ENCODE assay signal across 27 mouse cellular contexts in the genomic region with DNA sequence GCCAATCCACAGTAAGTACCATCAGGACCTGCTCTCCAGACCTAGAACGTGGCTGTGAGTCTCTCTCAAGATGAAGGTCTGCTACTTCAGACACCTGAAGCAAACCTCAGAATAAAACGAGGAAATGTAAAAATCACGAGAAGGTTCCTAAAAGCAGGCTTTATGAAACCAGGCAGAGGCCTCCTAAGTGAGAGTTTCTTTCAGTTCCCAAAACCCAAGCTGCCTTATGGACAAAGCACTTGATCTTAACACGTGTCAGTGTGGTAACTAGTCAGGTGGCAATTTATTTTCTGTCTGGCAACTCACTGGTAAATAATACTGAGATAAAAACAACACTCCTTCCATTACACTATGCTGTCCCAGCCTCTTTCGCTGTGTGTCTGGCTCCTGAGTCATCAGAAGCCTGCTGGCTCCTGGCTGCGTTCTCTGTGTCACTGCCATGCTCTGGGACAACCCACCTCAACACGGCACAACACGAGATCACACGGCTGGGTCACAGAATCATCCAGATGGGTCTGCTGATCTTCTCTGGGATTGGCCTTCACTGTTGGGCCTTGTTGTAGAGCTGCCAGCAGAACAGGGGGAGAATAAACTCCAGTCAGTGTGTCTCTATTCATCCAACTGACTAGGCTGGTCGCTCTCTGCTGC. TPM values are rescaled to one million over a fixed set of nuclear protein-coding genes. Genes with fewer than 3 reads are reported as not detected.
DNase-seq lines count a peak whose midpoint lies in the region; ATAC-seq and TF ChIP-seq lines count a peak whose summit lies in the region.
"Had no signal": no experiment of that assay in that cellular context is flagged by ENCODE, and none has a peak within 500 bp of the region (broad histone marks: within the 10 kb centered on the region; RNA-seq: fewer than 3 reads in every experiment).

No protein-coding gene starts in this region.

- no peak for TF ChIP-seq EP300 in stomach, postnatal 0 days (optimal IDR thresholded peaks at IDR 0.05)

- no peak for TF ChIP-seq CTCF in cerebellum, adult 2 months (IDR thresholded peaks at IDR 0.05; ENCODE audit: borderline replicate concordance, insufficient read depth, low read depth, low read length)
- no peak for TF ChIP-seq CTCF in stomach, postnatal 0 days (IDR thresholded peaks at IDR 0.05; ENCODE audit: low read depth)

- 29% methylated on average over 10 of the region's 10 CpGs for WGBS in cerebellum, adult 2 months
- 84% methylated on average over 10 of the region's 10 CpGs for WGBS in stomach, postnatal 0 days
- 91% methylated on average over 10 of the region's 10 CpGs for WGBS in hindbrain, embryonic 14.5 days

- no peak overlapping the region for H3K9ac ChIP-seq in stomach, postnatal 0 days (ENCODE audit: low read length)
- H3K9ac ChIP-seq in hindbrain, embryonic 14.5 days: no peak overlapping the region
- H3K9ac ChIP-seq: embryonic facial prominence, embryonic 15.5 days; heart, embryonic 13.5 days; midbrain, embryonic 13.5 days; neural tube, embryonic 15.5 days had no signal

- no peak overlapping the region for H3K4me3 ChIP-seq in cerebellum, adult 2 months (replicated peaks; ENCODE audit: insufficient read depth, low read depth, low read length)
- H3K4me3 ChIP-seq in stomach, postnatal 0 days (ENCODE audit: low read depth, low read length): no peak overlapping the region
- H3K4me3 ChIP-seq in hindbrain, embryonic 14.5 days (replicated peaks; ENCODE audit: low read length): no peak overlapping the region
- H3K4me3 ChIP-seq: embryonic facial prominence, embryonic 15.5 days; forebrain, embryonic 10.5 days; heart, embryonic 13.5 days; left cerebral cortex, adult 2 months; limb, embryonic 10.5 days; midbrain, embryonic 13.5 days; myocyte; neural tube, embryonic 15.5 days had no signal

- H3K36me3 ChIP-seq in stomach, postnatal 0 days (ENCODE audit: control insufficient read depth, insufficient read depth, low read length): no peaks in the 10 kb centered on the region
- no peaks in the 10 kb centered on the region for H3K36me3 ChIP-seq in hindbrain, embryonic 14.5 days (replicated peaks; ENCODE audit: control insufficient read depth, insufficient read depth)
- H3K36me3 ChIP-seq: embryonic facial prominence, embryonic 15.5 days; forebrain, embryonic 10.5 days; heart, embryonic 13.5 days; limb, embryonic 10.5 days; midbrain, embryonic 13.5 days; neural tube, embryonic 15.5 days had no signal

- H3K27ac ChIP-seq in cerebellum, adult 2 months (ENCODE audit: insufficient read depth, low read length): no peak overlapping the region
- no peak overlapping the region for H3K27ac ChIP-seq in stomach, postnatal 0 days (replicated peaks)
- no peak overlapping the region for H3K27ac ChIP-seq in hindbrain, embryonic 14.5 days
- H3K27ac ChIP-seq: embryonic facial prominence, embryonic 15.5 days; forebrain, embryonic 10.5 days; heart, embryonic 13.5 days; left cerebral cortex, adult 2 months; limb, embryonic 10.5 days; midbrain, embryonic 13.5 days; neural tube, embryonic 15.5 days had no signal

- peak; percentile 27 for DNase-seq in layer of hippocampus, adult 11-12 months (ENCODE audit: low spot score)
- no peak for DNase-seq in layer of hippocampus, adult 8-10 months (ENCODE audit: low spot score in 2 of 2)
- peak; percentile 68 to 84 for DNase-seq in cerebellum, adult 2 months
- no peak for DNase-seq in stomach, postnatal 0 days (ENCODE audit: low spot score)
- no peak for DNase-seq in left cerebral cortex, adult 18-20 months (ENCODE audit: low spot score in 2 of 2)
- no peak for DNase-seq in hindbrain, embryonic 14.5 days (ENCODE audit: low spot score)
- DNase-seq: adrenal gland, adult 8-10 months; embryo, embryonic 11 days; heart, adult 11 months; heart, postnatal 36 days; kidney, adult 2 months; kidney, postnatal 36 days; lung, adult 2 months; lung, postnatal 4 days; right cerebral cortex, postnatal 4 days had no signal

- no peaks in the 10 kb centered on the region for H3K9me3 ChIP-seq in stomach, postnatal 0 days (ENCODE audit: control insufficient read depth, low read length)
- no peaks in the 10 kb centered on the region for H3K9me3 ChIP-seq in hindbrain, embryonic 14.5 days (ENCODE audit: control insufficient read depth, low read length)
- H3K9me3 ChIP-seq: embryonic facial prominence, embryonic 15.5 days; forebrain, embryonic 10.5 days; heart, embryonic 13.5 days; limb, embryonic 10.5 days; midbrain, embryonic 13.5 days; neural tube, embryonic 15.5 days had no signal

- no peaks in the 10 kb centered on the region for H3K27me3 ChIP-seq in cerebellum, adult 2 months (ENCODE audit: control insufficient read depth, insufficient read depth, low read length)
- H3K27me3 ChIP-seq in stomach, postnatal 0 days (ENCODE audit: control insufficient read depth, insufficient read depth, low read length): no peaks in the 10 kb centered on the region
- H3K27me3 ChIP-seq in hindbrain, embryonic 14.5 days (ENCODE audit: control insufficient read depth, insufficient read depth, low read length): no peaks in the 10 kb centered on the region
- H3K27me3 ChIP-seq: embryonic facial prominence, embryonic 15.5 days; midbrain, embryonic 13.5 days; neural tube, embryonic 15.5 days had no signal

- H3K4me2 ChIP-seq in stomach, postnatal 0 days (replicated peaks; ENCODE audit: low read depth): no peak overlapping the region
- H3K4me2 ChIP-seq in hindbrain, embryonic 14.5 days (replicated peaks): no peak overlapping the region
- H3K4me2 ChIP-seq: embryonic facial prominence, embryonic 15.5 days; heart, embryonic 13.5 days; liver, embryonic 11.5 days; midbrain, embryonic 13.5 days; neural tube, embryonic 15.5 days had no signal

- H3K4me1 ChIP-seq in cerebellum, adult 2 months (ENCODE audit: control insufficient read depth, insufficient read depth, low read length): peaks cover 49% of the 10 kb centered on the region
- H3K4me1 ChIP-seq in stomach, postnatal 0 days (replicated peaks; ENCODE audit: control insufficient read depth, insufficient read depth): no peaks in the 10 kb centered on the region
- no peaks in the 10 kb centered on the region for H3K4me1 ChIP-seq in hindbrain, embryonic 14.5 days (replicated peaks; ENCODE audit: control insufficient read depth, insufficient read depth, low read length)
- H3K4me1 ChIP-seq: embryonic facial prominence, embryonic 15.5 days; forebrain, embryonic 10.5 days; heart, embryonic 13.5 days; limb, embryonic 10.5 days; midbrain, embryonic 13.5 days; neural tube, embryonic 15.5 days had no signal

- no peak for TF ChIP-seq POLR2A in cerebellum, adult 2 months (IDR thresholded peaks at IDR 0.05; ENCODE audit: borderline replicate concordance, insufficient read depth, low read length)

- peak; percentile 54 for ATAC-seq in common myeloid progenitor, adult 5-6 weeks (replicated peaks; ENCODE audit: low read depth, poor library complexity, severe bottlenecking)
- ATAC-seq in stomach, postnatal 0 days (ENCODE audit: low FRiP score, low TSS enrichment): peak; percentile 47; the same call in 1 of the 2 replicates
- ATAC-seq in hindbrain, embryonic 14.5 days (ENCODE audit: low FRiP score): no peak
- ATAC-seq: CD4-positive, CD25-positive, alpha-beta regulatory T cell, adult 4 months; midbrain, embryonic 13.5 days had no signal

RNA-seq across cellular contexts. Expression of gene Tmem266, which starts 51.0 kb away (rescaled TPM):
- 1 to 10 TPM; 5.8 to 7.7 (median 6.0) TPM for total RNA-seq in layer of hippocampus, adult 8-10 months (2022)
- polyA plus RNA-seq in cerebellum, adult 2 months (2012; rRNA removed): 47.5 and 56.1 TPM in 2 replicates
- total RNA-seq in common myeloid progenitor, adult 5-6 weeks (2017): not detected in 2 replicates
- polyA plus RNA-seq in stomach, postnatal 0 days (2015; fragmentation: Nextera tagmentation; extraction: Ambion mirVana): 0.51 and 0.62 TPM in 2 replicates
- total RNA-seq in left cerebral cortex, adult 18-20 months (2021): 10 to 100 TPM in 1 of 2 experiments, 1 to 10 TPM in 1; 9.2 to 10.0 TPM
- polyA plus RNA-seq in hindbrain, embryonic 14.5 days (2014; fragmentation: Nextera tagmentation; extraction: Ambion mirVana): 2.2 and 2.9 TPM in 2 replicates
- total RNA-seq: MEL had no signal
- polyA plus RNA-seq: CD4-positive, CD25-positive, alpha-beta regulatory T cell, adult 4 months; liver, embryonic 11.5 days; myocyte had no signal

RNA-seq across cellular contexts. Expression of gene Nrg4, which starts 51.1 kb away (rescaled TPM):
- under 1 TPM in 3 of 4 experiments, not detected in 1; 0.33 to 0.93 (median 0.65) TPM for total RNA-seq in layer of hippocampus, adult 8-10 months (2022)
- 2.3 and 2.7 TPM in 2 replicates for polyA plus RNA-seq in cerebellum, adult 2 months (2012; rRNA removed)
- total RNA-seq in common myeloid progenitor, adult 5-6 weeks (2017): 2.4 and 4.6 TPM in 2 replicates
- 1.1 and 1.6 TPM in 2 replicates for polyA plus RNA-seq in stomach, postnatal 0 days (2015; fragmentation: Nextera tagmentation; extraction: Ambion mirVana)
- total RNA-seq in left cerebral cortex, adult 18-20 months (2021): under 1 TPM; 0.54 to 0.70 TPM
- polyA plus RNA-seq in hindbrain, embryonic 14.5 days (2014; fragmentation: Nextera tagmentation; extraction: Ambion mirVana): 1.7 and 1.8 TPM in 2 replicates

Comparison
In these comparisons a context has a peak if more than half of its experiments do, and no peak if none do; other contexts are left out.
1. DNase-seq: peak in layer of hippocampus, adult 11-12 months (single experiment) and cerebellum, adult 2 months (2 of 2); none in layer of hippocampus, adult 8-10 months (0 of 2), stomach, postnatal 0 days (single experiment), left cerebral cortex, adult 18-20 months (0 of 2) and hindbrain, embryonic 14.5 days (single experiment).